ENCODE assay signal across 30 mouse cellular contexts in the genomic region with DNA sequence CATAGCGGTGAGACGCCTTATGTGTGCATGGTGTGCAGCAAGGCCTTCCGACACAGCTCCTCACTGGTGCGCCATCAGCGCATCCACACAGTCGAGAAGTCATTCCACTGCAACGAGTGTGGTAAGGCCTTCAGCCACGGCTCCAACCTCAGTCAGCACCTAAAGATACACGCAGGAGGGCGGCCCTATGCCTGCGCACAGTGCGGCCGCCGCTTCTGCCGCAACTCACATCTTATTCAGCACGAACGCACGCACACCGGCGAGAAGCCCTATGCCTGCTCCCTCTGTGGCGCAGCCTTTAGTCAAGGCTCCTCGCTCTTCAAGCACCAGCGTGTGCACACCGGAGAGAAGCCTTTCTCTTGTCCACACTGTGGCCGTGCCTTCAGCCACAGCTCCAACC. TPM values are rescaled to one million over a fixed set of nuclear protein-coding genes. Genes with fewer than 3 reads are reported as not detected.
DNase-seq lines count a peak whose midpoint lies in the region; ATAC-seq lines count a peak whose summit lies in the region.
"Had no signal": no experiment of that assay in that cellular context is flagged by ENCODE, and none has a peak within 500 bp of the region (broad histone marks: within the 10 kb centered on the region; RNA-seq: fewer than 3 reads in every experiment).

No protein-coding gene starts in this region.

- H3K27me3 ChIP-seq in megakaryocyte, embryonic 14.5 days (replicated peaks): no peaks in the 10 kb centered on the region
- no peaks in the 10 kb centered on the region for H3K27me3 ChIP-seq in hindbrain, embryonic 10.5 days (ENCODE audit: insufficient read depth, poor library complexity, severe bottlenecking)
- H3K27me3 ChIP-seq: forebrain, embryonic 13.5 days; heart, embryonic 13.5 days; hindbrain, embryonic 12.5 days; hindbrain, embryonic 15.5 days; Patski had no signal

- H3K36me3 ChIP-seq in megakaryocyte, embryonic 14.5 days (replicated peaks; ENCODE audit: low read length): peaks cover 57% of the 10 kb centered on the region
- H3K36me3 ChIP-seq in hindbrain, embryonic 10.5 days: peaks cover 46% of the 10 kb centered on the region

- whole genome bisulfite sequencing in hindbrain, embryonic 10.5 days: 93% methylated on average over 25 of the region's 25 CpGs

- DNase-seq in ES-CJ7 (ENCODE audit: low read depth, low spot score) (peak; percentile 53), ZHBTc4 (ENCODE audit: low read depth, low spot score) (peak; percentile 63)
- no peak for DNase-seq in hindbrain, embryonic 10.5 days (ENCODE audit: low spot score)
- no peak for DNase-seq in cerebellum, postnatal 10 days
- DNase-seq: adrenal gland, adult 8-10 months; adrenal gland, postnatal 25 days; cerebellum, adult 11-12 months; cerebellum, adult 8-10 months; cerebellum, postnatal 14 days; gastrocnemius, postnatal 14 days; heart, adult 2 months; heart, postnatal 14 days; heart, postnatal 4 days had no signal

- H3K27ac ChIP-seq in hindbrain, embryonic 10.5 days: no peak overlapping the region
- H3K27ac ChIP-seq: forebrain, embryonic 10.5 days; forebrain, embryonic 13.5 days; heart, adult 2 months; heart, embryonic 10.5 days; heart, embryonic 13.5 days; hindbrain, embryonic 12.5 days; hindbrain, embryonic 15.5 days had no signal

- peak overlapping the region; percentile 30 for H3K4me3 ChIP-seq in megakaryocyte, embryonic 14.5 days (replicated peaks)
- H3K4me3 ChIP-seq in hindbrain, embryonic 10.5 days: no peak overlapping the region
- H3K4me3 ChIP-seq: forebrain, embryonic 10.5 days; forebrain, embryonic 13.5 days; heart, adult 2 months; heart, embryonic 10.5 days; heart, embryonic 13.5 days; hindbrain, embryonic 12.5 days; hindbrain, embryonic 15.5 days had no signal

- ATAC-seq in megakaryocyte, adult 5-6 weeks (ENCODE audit: poor library complexity, severe bottlenecking): no peak
- ATAC-seq: activated CD4-positive, CD25-positive, alpha-beta regulatory T cell, adult 4 months; forebrain, embryonic 13.5 days; forebrain, embryonic 16.5 days; intestine, postnatal 0 days; Patski had no signal

- no peaks in the 10 kb centered on the region for H3K9me3 ChIP-seq in megakaryocyte, embryonic 14.5 days
- H3K9me3 ChIP-seq in hindbrain, embryonic 10.5 days: peaks cover 3% of the 10 kb centered on the region; the same call in 1 of the 2 replicates
- H3K9me3 ChIP-seq: forebrain, embryonic 10.5 days; forebrain, embryonic 13.5 days; G1E; heart, embryonic 10.5 days; heart, embryonic 13.5 days; hindbrain, embryonic 12.5 days; hindbrain, embryonic 15.5 days had no signal

- peaks cover 61% of the 10 kb centered on the region for H3K4me1 ChIP-seq in megakaryocyte, embryonic 14.5 days
- peaks cover 15% of the 10 kb centered on the region for H3K4me1 ChIP-seq in hindbrain, embryonic 10.5 days (replicated peaks)

RNA-seq across cellular contexts. Expression of a gene that starts 5.3 kb away (rescaled TPM):
- 1.9 and 2.1 TPM in 2 replicates for polyA plus RNA-seq in megakaryocyte, embryonic 14.5 days (2012; ENCODE audit: insufficient read depth, low replicate concordance)
- 2.3 and 2.4 TPM in 2 replicates for total RNA-seq in megakaryocyte, adult 5-6 weeks (2015)
- 4.7 and 5.1 TPM in 2 replicates for total RNA-seq in megakaryocyte, adult 5-6 weeks (2017)
- 11.8 and 12.7 TPM in 2 replicates for polyA plus RNA-seq in hindbrain, embryonic 10.5 days (2016; fragmentation: Nextera tagmentation; extraction: Ambion mirVana)

RNA-seq across cellular contexts. Expression of a gene that starts 6.7 kb away (rescaled TPM):
- 1.7 and 3.2 TPM in 2 replicates for polyA plus RNA-seq in megakaryocyte, embryonic 14.5 days (2012; ENCODE audit: insufficient read depth, low replicate concordance)
- 1.7 and 1.8 TPM in 2 replicates for total RNA-seq in megakaryocyte, adult 5-6 weeks (2015)
- 0.92 and 2.2 TPM in 2 replicates for total RNA-seq in megakaryocyte, adult 5-6 weeks (2017)
- 16.6 and 17.0 TPM in 2 replicates for polyA plus RNA-seq in hindbrain, embryonic 10.5 days (2016; fragmentation: Nextera tagmentation; extraction: Ambion mirVana)

RNA-seq across cellular contexts. Expression of a gene that starts 27.1 kb away (rescaled TPM):
- polyA plus RNA-seq in megakaryocyte, embryonic 14.5 days (2012; ENCODE audit: insufficient read depth, low replicate concordance): not detected in 2 replicates
- total RNA-seq in megakaryocyte, adult 5-6 weeks (2015): not detected in 2 replicates
- total RNA-seq in megakaryocyte, adult 5-6 weeks (2017): not detected in 2 replicates
- 0.11 and 0.26 TPM in 2 replicates for polyA plus RNA-seq in hindbrain, embryonic 10.5 days (2016; fragmentation: Nextera tagmentation; extraction: Ambion mirVana)
- total RNA-seq: adrenal gland, postnatal 25 days; gastrocnemius, postnatal 14 days; heart, adult 2 months; heart, postnatal 14 days; heart, postnatal 4 days had no signal
- polyA plus RNA-seq: embryonic facial prominence, embryonic 11.5 days; embryonic facial prominence, embryonic 14.5 days; forebrain, embryonic 10.5 days; G1E; heart, embryonic 10.5 days; heart, embryonic 16.5 days; intestine, embryonic 14.5 days had no signal

RNA-seq across cellular contexts. Expression of a gene that starts 28.0 kb away (rescaled TPM):
- polyA plus RNA-seq in megakaryocyte, embryonic 14.5 days (2012; ENCODE audit: insufficient read depth, low replicate concordance): 55.5 and 236 TPM in 2 replicates
- total RNA-seq in megakaryocyte, adult 5-6 weeks (2015): 137 and 186 TPM in 2 replicates
- total RNA-seq in megakaryocyte, adult 5-6 weeks (2017): 207 and 222 TPM in 2 replicates
- polyA plus RNA-seq in hindbrain, embryonic 10.5 days (2016; fragmentation: Nextera tagmentation; extraction: Ambion mirVana): 373 and 399 TPM in 2 replicates

RNA-seq across cellular contexts. Expression of a gene that starts 38.9 kb away (rescaled TPM):
- polyA plus RNA-seq in megakaryocyte, embryonic 14.5 days (2012; ENCODE audit: insufficient read depth, low replicate concordance): 52.8 and 179 TPM in 2 replicates
- total RNA-seq in megakaryocyte, adult 5-6 weeks (2015): 7.4 and 11.0 TPM in 2 replicates
- total RNA-seq in megakaryocyte, adult 5-6 weeks (2017): 6.6 and 9.5 TPM in 2 replicates
- polyA plus RNA-seq in hindbrain, embryonic 10.5 days (2016; fragmentation: Nextera tagmentation; extraction: Ambion mirVana): 31.3 and 34.4 TPM in 2 replicates

Comparison
In these comparisons a context has a peak if more than half of its experiments do, and no peak if none do; other contexts are left out.
1. DNase-seq: peak in ES-CJ7 (single experiment) and ZHBTc4 (single experiment); none in hindbrain, embryonic 10.5 days (single experiment) and cerebellum, postnatal 10 days (0 of 2).